Mouse (Mus musculus): Measurements from ENCODE around the gene Six5.

DNA sequence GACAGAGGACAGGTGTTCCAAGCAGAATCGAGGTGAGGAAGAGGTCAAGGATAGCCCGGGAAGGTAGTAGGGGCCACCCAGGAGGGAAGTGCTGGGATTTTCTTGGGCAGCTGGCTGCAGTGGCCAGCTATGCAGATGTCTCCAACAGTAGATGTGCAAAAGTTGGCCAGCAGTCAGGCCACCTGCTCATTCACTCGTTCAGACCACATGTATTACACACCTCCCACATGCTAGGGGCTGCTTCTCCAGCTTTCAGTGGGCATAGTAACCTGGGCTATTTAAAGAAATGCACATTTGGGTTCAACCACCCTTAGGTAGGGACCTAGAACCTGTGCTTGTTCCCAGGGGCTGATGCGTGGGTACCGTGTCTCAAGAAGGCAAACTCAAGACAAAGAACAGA is 33.4 kb downstream of the Six5 start:
- TF ChIP-seq CTCF (conservative IDR thresholded peaks at IDR 0.05; ENCODE audit: low read length) = no peak
- TF ChIP-seq POU5F1 (IDR thresholded peaks at IDR 0.05; ENCODE audit: borderline replicate concordance, low read length) = no peak

Data from E14TG2a.4 (cell line).